Mouse (Mus musculus): ENCODE measurements at regions not wholly inside any gene's neighbourhood (a gene's known extent, or its start where the extent isn't known, plus 50 kb on each side); places are given as distances from the start of the nearest gene placed in this dataset.

DNA sequence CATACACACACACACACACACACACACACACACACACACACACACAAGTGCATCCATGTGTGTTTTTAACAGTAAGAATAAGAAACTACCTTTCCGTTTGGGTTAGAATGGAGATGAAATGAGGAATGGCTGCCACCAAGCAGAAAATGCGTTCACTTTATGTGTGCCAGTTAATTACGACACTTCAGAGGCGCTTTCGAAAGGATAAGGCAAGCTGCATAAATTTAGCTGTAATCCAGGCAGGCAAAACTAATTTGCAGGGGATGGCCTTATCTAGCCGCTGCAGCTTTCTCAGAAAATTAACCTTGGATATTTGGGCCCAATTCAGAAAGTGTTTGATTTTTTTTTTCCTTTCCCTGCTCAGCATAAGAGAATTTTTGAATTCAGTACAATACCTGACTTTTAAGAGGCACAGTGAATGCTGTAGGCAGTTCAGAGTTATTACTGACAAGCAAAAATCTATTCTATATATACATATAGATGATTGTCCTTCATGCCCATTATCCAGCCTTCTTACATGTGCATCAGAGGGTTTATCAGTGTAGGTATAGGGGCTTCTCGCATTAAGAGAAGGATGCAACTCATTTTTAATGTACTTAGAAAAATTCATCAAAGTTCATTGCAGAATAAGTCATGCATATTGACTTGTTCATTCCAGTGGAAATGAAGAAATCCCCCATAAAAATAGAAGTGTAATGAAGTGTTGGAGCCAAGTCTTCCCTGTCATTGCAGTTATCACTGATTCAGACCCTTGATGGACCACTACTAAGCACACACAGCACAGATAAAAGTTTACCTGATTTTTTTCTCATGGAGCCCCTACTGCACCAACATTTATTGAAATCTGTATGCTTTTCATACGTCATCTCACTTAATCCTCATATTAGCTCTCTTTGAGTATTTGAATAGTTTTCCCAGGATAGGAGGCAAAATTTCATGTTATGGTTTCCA is 372.1 kb downstream of the Ndufa4 start:
- TF ChIP-seq ZNF384 (IDR thresholded peaks at IDR 0.05; ENCODE audit: low read depth, low read length), result no peak
- no peak for TF ChIP-seq TAL1 (IDR thresholded peaks at IDR 0.05; ENCODE audit: low read length)
- TF ChIP-seq EP300 (IDR thresholded peaks at IDR 0.05; ENCODE audit: low read depth in 1 of 2, low read length in 2 of 2), result no peak
- TF ChIP-seq TCF12 (IDR thresholded peaks at IDR 0.05; ENCODE audit: low read depth, low read length), result no peak
- TF ChIP-seq ETS1 (IDR thresholded peaks at IDR 0.05; ENCODE audit: low read depth, low read length), result no peak

Measured in MEL (cell line).